Mouse (Mus musculus) lung, postnatal 4 days (tissue): Measurements from ENCODE around the gene Gm5294.

ENCODE experiments used
- DNase-seq, 2 experiments: peaks; one replicate each; pipeline ENCODE4 v3.0.0; 2021

Gm5294 gene

GRCm38 (mm10) chr5:138849682-138850461 is 30.0 kb downstream of the Gm5294 start:
- DNase-seq, result no peak

DNA sequence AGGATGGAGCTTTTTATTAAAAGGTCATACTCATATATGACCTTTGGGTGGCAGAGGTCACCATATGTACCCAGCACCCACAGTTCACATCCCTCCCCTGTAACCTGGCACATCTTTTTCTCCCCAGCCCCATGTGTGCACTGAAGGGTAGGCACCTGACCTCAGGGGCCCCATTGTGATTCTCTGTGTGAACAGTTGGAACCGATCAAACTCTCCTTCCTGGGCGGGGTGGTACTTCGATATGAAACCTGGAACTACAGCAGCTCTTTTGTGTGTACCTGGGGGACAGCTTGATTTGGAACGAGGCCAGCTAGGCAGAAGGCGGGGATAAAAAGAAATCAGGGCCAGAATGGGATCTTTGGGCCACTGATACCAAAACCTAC is 30.6 kb downstream of the Gm5294 start:
- DNase-seq, result no peak

- no peak for DNase-seq
Observed at GRCm38 (mm10) chr5:138851296-138851780, 31.5 kb downstream of the Gm5294 start.

DNA sequence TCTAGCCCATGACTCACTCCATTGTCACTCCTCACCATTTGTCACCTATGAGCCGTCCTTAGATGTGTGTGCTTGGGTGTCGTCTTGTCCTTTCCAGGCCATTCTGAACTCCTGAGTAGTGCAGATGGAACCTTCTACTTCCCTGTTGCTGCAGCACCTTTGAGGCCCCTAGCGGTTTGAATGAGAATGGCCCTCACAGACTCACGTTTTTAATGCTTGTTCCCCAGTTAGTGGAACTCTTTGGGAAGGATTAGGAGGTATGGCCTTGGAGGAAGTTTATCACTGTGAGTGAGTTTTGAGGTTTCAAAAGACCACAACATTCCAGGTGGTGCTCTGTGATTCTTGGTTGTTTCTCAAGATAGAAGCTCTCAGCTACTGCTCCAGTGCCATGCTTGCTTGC is 32.3 kb downstream of the Gm5294 start:
- DNase-seq, result no peak

GRCm38 (mm10) chr5:138853349-138853748 is 33.5 kb downstream of the Gm5294 start:
- DNase-seq, result no peak

GRCm38 (mm10) chr5:138857010-138857617 is 37.2 kb downstream of the Gm5294 start:
- DNase-seq, result peak; percentile 83

- DNase-seq, result peak; percentile 57 to 72
Observed at GRCm38 (mm10) chr5:138857811-138858251, 38.0 kb downstream of the Gm5294 start.

GRCm38 (mm10) chr5:138863681-138864146 is 43.8 kb downstream of the Gm5294 start:
- DNase-seq, result no peak

DNA sequence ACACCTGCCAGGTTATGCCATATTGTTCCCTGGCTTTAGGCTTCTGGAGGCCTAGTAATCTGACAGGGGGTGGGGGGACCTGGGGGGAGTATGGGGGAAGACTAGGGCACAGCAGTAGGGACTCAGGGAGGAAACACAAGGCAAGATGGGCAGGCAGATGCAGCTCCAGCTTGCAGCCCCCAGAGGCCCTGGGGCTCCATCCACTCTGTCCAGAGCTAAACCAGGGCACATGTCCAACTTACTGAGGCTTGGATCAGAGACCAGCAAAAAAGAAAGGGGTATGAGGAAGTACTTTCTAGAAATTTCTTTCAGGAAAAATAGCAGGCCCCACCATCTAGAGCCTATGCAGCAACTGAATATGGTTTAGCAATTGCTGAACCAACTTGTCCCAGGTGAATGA is 44.3 kb downstream of the Gm5294 start:
- DNase-seq, result no peak

DNA sequence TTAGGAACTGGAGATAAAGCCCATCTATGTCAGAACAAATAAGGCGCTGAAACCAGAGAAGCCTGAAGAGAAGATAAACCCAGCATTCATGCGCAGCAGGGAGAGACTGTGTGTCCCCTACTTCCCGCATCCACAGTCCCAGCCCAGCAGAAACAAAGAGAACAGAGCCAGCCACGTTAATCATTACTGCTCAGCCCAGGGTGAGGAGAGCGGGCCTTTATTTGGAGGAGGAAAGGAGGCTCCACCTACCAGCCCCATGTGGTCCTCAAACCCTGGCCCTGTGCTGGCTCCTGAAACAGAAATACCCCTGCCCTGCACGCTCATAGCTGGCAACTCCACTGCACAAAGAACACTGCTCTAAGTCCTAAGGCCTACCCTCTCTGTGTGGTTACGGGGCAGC is 45.0 kb downstream of the Gm5294 start:
- no peak for DNase-seq

DNA sequence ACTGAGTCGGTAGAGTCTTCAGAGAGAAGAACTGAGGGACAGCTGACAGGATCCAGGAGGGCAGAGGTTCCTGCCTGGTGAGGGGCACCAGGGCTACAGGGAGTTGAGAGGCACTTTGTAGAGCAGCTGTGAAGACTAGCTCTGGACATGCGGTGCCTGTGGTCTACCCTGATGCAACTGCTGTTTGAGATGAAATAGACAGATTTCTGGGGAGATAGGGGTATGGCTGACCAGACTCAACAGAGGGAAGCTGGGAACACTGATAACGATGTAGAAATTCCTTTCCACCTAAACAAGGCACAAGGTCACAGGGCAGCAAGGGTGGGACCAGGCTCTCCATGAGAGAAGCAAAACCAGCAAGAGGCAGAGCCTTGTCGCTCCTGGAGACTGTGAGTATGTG is 45.8 kb downstream of the Gm5294 start:
- DNase-seq, result no peak
